Mouse (Mus musculus): Measurements from ENCODE around the gene Vmn1r152. TPM values are rescaled to one million over a fixed set of nuclear protein-coding genes. Genes with fewer than 3 reads are reported as not detected.
"Not testable (repeated sequence)": the region's sequence is repeated elsewhere in the genome, so short reads cannot be mapped to it uniquely, and the experiment has no call there.

Gene Vmn1r152
- not detected for total RNA-seq (2022)

DNA sequence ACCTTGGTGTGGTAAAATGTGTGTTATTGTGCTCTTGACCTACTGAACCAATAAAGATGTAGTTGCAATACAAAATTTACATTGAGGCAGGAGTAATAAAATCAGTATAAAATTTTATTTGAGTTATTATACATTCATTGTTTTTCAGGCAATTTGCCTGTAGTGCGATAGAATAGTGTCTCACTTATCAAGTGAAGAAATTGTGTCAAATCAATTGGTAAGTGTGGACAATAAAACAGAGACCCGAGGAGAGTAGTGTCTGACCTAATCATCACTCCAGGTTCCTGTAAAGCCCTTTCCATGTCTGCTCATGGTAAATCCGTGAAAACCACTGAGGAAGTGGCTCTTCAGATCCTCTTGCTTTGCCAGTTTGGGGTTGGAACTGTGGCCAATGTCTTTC, at the start of gene Vmn1r152:
Gene Vmn1r152, plus strand, starts transcription at position 301 of the 400 bp plus-strand sequence.
- not testable (repeated sequence) for DNase-seq (ENCODE audit: low spot score in 2 of 2)

GRCm38 (mm10) chr7:22499578-22499977, 23.2 kb upstream of the Vmn1r152 start, which contains the start of gene Vmn1r151:
TSS of gene Vmn1r151 (minus strand) at chr7:22499678.
- not testable (repeated sequence) for DNase-seq (ENCODE audit: low spot score in 2 of 2)

- not testable (repeated sequence) for DNase-seq (ENCODE audit: low spot score in 2 of 2)
These were observed 12.0 kb downstream of the Vmn1r152 start, which contains the start of gene Gm8677 for GRCm38 (mm10) chr7:22534787-22535186. TSS of gene Gm8677 (minus strand) at chr7:22534887.

- not testable (repeated sequence) for DNase-seq (ENCODE audit: low spot score in 2 of 2)
These were observed 42.5 kb downstream of the Vmn1r152 start, which contains the start of gene Gm4201 for GRCm38 (mm10) chr7:22565243-22565642. TSS of gene Gm4201 (minus strand) at chr7:22565343.

Other genes starting within 250 kb of the Vmn1r152 start
- not detected for gene Gm4187, start 193.2 kb upstream of the Vmn1r152 start, total RNA-seq (2022)
- not detected for gene Gm8660, start 151.9 kb upstream of the Vmn1r152 start, total RNA-seq (2022)
- gene Vmn1r148, start 109.4 kb upstream of the Vmn1r152 start, total RNA-seq (2022) = not detected
- gene Vmn1r149, start 84.7 kb upstream of the Vmn1r152 start, total RNA-seq (2022) = not detected
- gene Gm10665, start 58.9 kb upstream of the Vmn1r152 start, total RNA-seq (2022) = not detected
- not detected for gene Vmn1r151, start 23.3 kb upstream of the Vmn1r152 start, total RNA-seq (2022)
- not detected for gene Gm8677, start 11.9 kb downstream of the Vmn1r152 start, total RNA-seq (2022)
- gene Gm4201, start 42.4 kb downstream of the Vmn1r152 start, total RNA-seq (2022) = not detected
- not detected for gene Gm4565, start 65.2 kb downstream of the Vmn1r152 start, total RNA-seq (2022)
- gene Vmn1r155, start 135.1 kb downstream of the Vmn1r152 start, total RNA-seq (2022) = not detected
- not detected for gene Gm8693, start 169.3 kb downstream of the Vmn1r152 start, total RNA-seq (2022)
- not detected for gene Gm4567, start 196.7 kb downstream of the Vmn1r152 start, total RNA-seq (2022)
- not detected for gene Vmn1r157, start 238.7 kb downstream of the Vmn1r152 start, total RNA-seq (2022)

All from layer of hippocampus, adult 8-10 months (tissue).